Mouse (Mus musculus) MEL (cell line): ENCODE measurements around the gene Il34. TPM values are rescaled to one million over a fixed set of nuclear protein-coding genes. Genes with fewer than 3 reads are reported as not detected.

ENCODE experiments used
- DNase-seq: peaks from one replicate; pipeline ENCODE4 v3.0.0; 2011; ENCODE audit warnings: low read depth, low spot score
- H3K27ac ChIP-seq: 2 replicates; pipeline ENCODE4 v1.5.1; 2012; ENCODE audit warnings: low read depth, mild to moderate bottlenecking, control low read depth, low read length, moderate library complexity; ENCODE audit not compliant: control insufficient read depth
- H3K27me3 ChIP-seq, 2 experiments: fragments of 150-350 bp in 1 of 2; sonication (generic) in 1 of 2; 2 replicates each; pipeline ENCODE4 v1.6.1; 2012; ENCODE audit warnings: low read length in 2 of 2, mild to moderate bottlenecking in 2 of 2, improper control_type of control experiment in 1 of 2, moderate library complexity in 1 of 2; ENCODE audit not compliant: insufficient read depth in 2 of 2, control insufficient read depth in 1 of 2
- H3K36me3 ChIP-seq, 2 experiments: 2 replicates each; pipeline ENCODE4 v1.6.1; 2012 to 2014; ENCODE audit warnings: low read length in 2 of 2, improper control_type of control experiment in 1 of 2, inconsistent platforms in 1 of 2, mild to moderate bottlenecking in 1 of 2; ENCODE audit not compliant: insufficient read depth in 2 of 2, control insufficient read depth in 1 of 2
- H3K4me1 ChIP-seq, 2 experiments: fragments of 150-350 bp in 1 of 2; sonication (generic) in 1 of 2; 2 replicates each; pipeline ENCODE4 v1.6.1; 2012; ENCODE audit warnings: low read length in 2 of 2, improper control_type of control experiment in 1 of 2, mild to moderate bottlenecking in 1 of 2; ENCODE audit not compliant: insufficient read depth in 2 of 2, control insufficient read depth in 1 of 2
- H3K4me3 ChIP-seq, 2 experiments: fragments of 150-350 bp in 1 of 2; sonication (generic) in 1 of 2; 2 replicates each; pipeline ENCODE4 v1.5.1; 2012; ENCODE audit warnings: low read depth in 2 of 2, low read length in 2 of 2, mild to moderate bottlenecking in 2 of 2, moderate library complexity in 2 of 2, control low read depth in 1 of 2, improper control_type of control experiment in 1 of 2; ENCODE audit not compliant: control insufficient read depth in 1 of 2, insufficient read depth in 1 of 2
- H3K79me2 ChIP-seq: 2 replicates; pipeline ENCODE4 v1.6.1; 2012; ENCODE audit warnings: mild to moderate bottlenecking, low read length, moderate library complexity; ENCODE audit not compliant: control insufficient read depth, poor library complexity, insufficient read depth
- H3K9ac ChIP-seq: 2 replicates; pipeline ENCODE4 v1.6.1; 2012; ENCODE audit warnings: low read depth, mild to moderate bottlenecking, control low read depth, low read length, moderate library complexity; ENCODE audit not compliant: control insufficient read depth, poor library complexity, severe bottlenecking
- H3K9me3 ChIP-seq: fragments of 150-350 bp; sonication (generic); replicated peaks from 2 replicates; pipeline ENCODE4 v1.6.1; 2012; ENCODE audit warnings: mild to moderate bottlenecking, low read length, improper control_type of control experiment, moderate library complexity; ENCODE audit not compliant: insufficient read depth
- BHLHE40 ChIP-seq: IDR thresholded peaks from 2 replicates; pipeline ENCODE4 v1.6.1; 2012; ENCODE audit warnings: low read depth, mild to moderate bottlenecking, inconsistent platforms, low read length, improper control_type of control experiment, borderline replicate concordance
- CHD1 ChIP-seq: IDR thresholded peaks from 2 replicates; pipeline ENCODE4 v1.6.1; 2012; ENCODE audit warnings: low read depth, mild to moderate bottlenecking, inconsistent platforms, low read length, improper control_type of control experiment
- CHD2 ChIP-seq: IDR thresholded peaks from 2 replicates; pipeline ENCODE4 v1.6.1; 2011; ENCODE audit warnings: low read length, improper control_type of control experiment
- EP300 ChIP-seq, 2 experiments: IDR thresholded peaks; 2 replicates each; pipeline ENCODE4 v1.6.1; 2011; ENCODE audit warnings: improper control_type of control experiment in 2 of 2, low read length in 2 of 2, low read depth in 1 of 2, mild to moderate bottlenecking in 1 of 2
- HCFC1 ChIP-seq: IDR thresholded peaks from 2 replicates; pipeline ENCODE4 v1.6.1; 2012; ENCODE audit warnings: low read depth, mild to moderate bottlenecking, inconsistent platforms, low read length, improper control_type of control experiment, moderate library complexity
- JUND ChIP-seq: IDR thresholded peaks from 2 replicates; pipeline ENCODE4 v1.6.1; 2011; ENCODE audit warnings: low read depth, mild to moderate bottlenecking, improper control_type of control experiment, low read length
- KAT2A ChIP-seq: conservative IDR thresholded peaks from 2 replicates; pipeline ENCODE4 v1.6.1; 2012; ENCODE audit warnings: low read depth, low read length, improper control_type of control experiment, inconsistent platforms
- MXI1 ChIP-seq: IDR thresholded peaks from 2 replicates; pipeline ENCODE4 v1.6.1; 2011; ENCODE audit warnings: mild to moderate bottlenecking, low read depth, low read length, improper control_type of control experiment
- POLR2AphosphoS5 ChIP-seq: IDR thresholded peaks from 2 replicates; pipeline ENCODE4 v1.6.1; 2012; ENCODE audit warnings: low read depth, borderline replicate concordance, mild to moderate bottlenecking, inconsistent platforms, low read length, moderate library complexity, mixed read lengths
- TAL1 ChIP-seq: IDR thresholded peaks from 2 replicates; pipeline ENCODE4 v1.6.1; 2012; ENCODE audit warnings: mild to moderate bottlenecking, inconsistent platforms, low read length, moderate library complexity, mixed read lengths
- ZNF384 ChIP-seq: IDR thresholded peaks from 2 replicates; pipeline ENCODE4 v1.6.1; 2012; ENCODE audit warnings: low read depth, mild to moderate bottlenecking, inconsistent platforms, low read length, improper control_type of control experiment
- polyA plus RNA-seq, 2 experiments: library from polyadenylated mRNA; stranded (reverse) in 1 of 2; unstranded in 1 of 2; fragments of >175 nt in 1 of 2; fragments of >200 nt in 1 of 2; gene quantifications; 2 replicates each; pipeline versions ENCODE4 v1.2.1 to v1.2.4; 2012; ENCODE audit warnings: low replicate concordance in 2 of 2, low read depth in 1 of 2; ENCODE audit not compliant: insufficient read length in 2 of 2, insufficient read depth in 1 of 2, missing spikeins in 1 of 2
- total RNA-seq: library from RNA; depleted of rRNA; stranded (reverse); fragments of 300-350 nt; gene quantifications from 2 replicates; pipeline ENCODE4 v1.2.3, GENCODE M21; 2012

Il34 gene
- total and polyA plus RNA-seq, 3 experiments: 0.12 to 0.18 TPM; not detected in 1

- Histone ChIP-seq H3K79me2 (peaks cover 2% of the 10 kb centered on the region; the same call in 1 of the 2 replicates), H3K36me3 (no peaks in the 10 kb centered on the region), H3K27ac (no peak overlapping the region), H3K9ac (no peak overlapping the region), H3K4me1 (peaks cover 0 to 5% of the 10 kb centered on the region in 2 experiments; a peak in 1 of 4 replicates), H3K4me3 (no peak overlapping the region), H3K27me3 (no peaks in the 10 kb centered on the region), H3K9me3 (no peaks in the 10 kb centered on the region)
- DNase-seq: peak; percentile 11
- no peak for TF ChIP-seq KAT2A
- TF ChIP-seq POLR2AphosphoS5: no peak
- no peak for TF ChIP-seq BHLHE40
- no peak for TF ChIP-seq TAL1
- no peak for TF ChIP-seq JUND
- no peak for TF ChIP-seq ZNF384
These were observed 85.6 kb downstream of the Il34 start for GRCm38 (mm10) chr8:110719898-110720653.

DNA sequence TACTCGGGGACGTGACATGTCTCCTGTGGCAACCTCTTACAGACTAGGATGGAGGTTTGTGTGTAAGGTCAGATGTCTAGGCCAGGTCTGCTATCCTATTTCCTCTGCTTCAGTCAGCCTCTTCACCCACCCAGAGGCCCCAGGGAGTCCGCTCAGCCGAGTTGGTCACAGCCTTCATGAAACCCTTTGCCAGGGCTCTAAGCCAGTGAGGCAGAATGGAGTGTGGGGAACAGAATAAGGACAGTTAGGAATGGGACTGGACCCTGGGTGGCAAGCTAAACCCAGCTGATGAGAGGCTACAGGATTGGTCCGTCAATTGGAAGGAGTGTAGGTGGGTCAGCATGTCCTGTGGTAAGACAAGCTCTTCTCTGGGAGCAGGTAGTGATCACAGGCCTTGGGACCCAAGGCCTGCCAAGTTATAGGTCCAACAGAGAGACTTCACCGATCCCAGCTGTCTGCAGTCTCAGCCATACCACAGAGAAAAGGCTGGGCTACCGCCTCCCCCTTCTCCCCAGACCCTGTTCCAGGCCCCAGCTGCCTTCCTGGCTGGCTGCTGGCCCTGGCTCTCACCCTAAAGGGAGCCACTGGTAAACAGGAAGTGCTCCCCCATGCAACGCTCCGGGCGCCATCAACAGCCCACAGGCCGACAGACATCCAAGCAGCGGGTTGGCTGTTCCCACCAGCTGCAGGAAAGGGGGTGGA is 86.6 kb downstream of the Il34 start:
- no peaks in the 10 kb centered on the region for H3K36me3 ChIP-seq
- no peaks in the 10 kb centered on the region for H3K27me3 ChIP-seq
- peaks cover 0 to 5% of the 10 kb centered on the region in 2 experiments; a peak in 1 of 4 replicates for H3K4me1 ChIP-seq
- no peak overlapping the region for H3K4me3 ChIP-seq
- H3K27ac ChIP-seq: no peak overlapping the region
- H3K79me2 ChIP-seq: peaks cover 2% of the 10 kb centered on the region; the same call in 1 of the 2 replicates
- H3K9me3 ChIP-seq: no peaks in the 10 kb centered on the region
- no peak overlapping the region for H3K9ac ChIP-seq
- TF ChIP-seq CHD2: no peak
- TF ChIP-seq MXI1: no peak
- TF ChIP-seq EP300 (IDR thresholded peaks at IDR 0.05; ENCODE audit: low read depth in 1 of 2, low read length in 2 of 2): no peak
- no peak for TF ChIP-seq CHD1
- no peak for TF ChIP-seq HCFC1
- peak; percentile 12 for DNase-seq
